Mouse (Mus musculus): Measurements from ENCODE around the gene Rfx7. TPM values are rescaled to one million over a fixed set of nuclear protein-coding genes. Genes with fewer than 3 reads are reported as not detected.

The Rfx7 gene
- polyA plus RNA-seq, 1 experiment = 15.0 TPM

DNA sequence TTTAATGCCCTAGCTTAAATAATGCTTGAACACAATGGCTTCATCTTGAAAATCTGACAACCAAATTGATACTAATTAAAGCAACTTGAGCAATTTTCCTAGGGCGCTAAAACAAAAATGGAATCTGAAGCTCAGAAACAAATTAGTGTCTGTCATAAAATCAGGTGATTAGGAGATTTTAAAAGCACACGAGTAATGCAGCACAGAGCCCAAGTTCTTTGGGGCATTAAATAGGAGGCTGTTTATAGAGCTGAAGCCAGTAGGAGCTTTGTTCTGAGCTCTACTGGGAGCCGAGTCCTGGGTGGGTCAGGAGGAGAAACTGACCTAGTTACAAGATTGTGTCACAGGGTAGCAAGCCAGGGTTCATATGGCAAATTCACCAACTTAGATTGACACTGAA is 34.9 kb upstream of the Rfx7 start:
- WGBS = 86% methylated on average over 3 of the region's 3 CpGs
- no peak overlapping the region for H3K27ac ChIP-seq (ENCODE audit: control insufficient read depth, insufficient read depth, low read depth, low read length, poor library complexity)
- TF ChIP-seq CTCF (IDR thresholded peaks at IDR 0.05; ENCODE audit: control insufficient read depth, insufficient read depth, low read length) (no peak), POLR2A (IDR thresholded peaks at IDR 0.05; ENCODE audit: borderline replicate concordance, control insufficient read depth, low read depth, low read length) (no peak)
- no peak overlapping the region for H3K4me3 ChIP-seq (replicated peaks; ENCODE audit: control insufficient read depth, low read depth, low read length)
- H3K4me1 ChIP-seq (ENCODE audit: control insufficient read depth, insufficient read depth, low read length) = no peaks in the 10 kb centered on the region

- WGBS = 77% methylated on average over 11 of the region's 11 CpGs
- H3K27ac ChIP-seq (ENCODE audit: control insufficient read depth, insufficient read depth, low read depth, low read length, poor library complexity) = no peak overlapping the region
- no peak for TF ChIP-seq CTCF (IDR thresholded peaks at IDR 0.05; ENCODE audit: control insufficient read depth, insufficient read depth, low read length)
- TF ChIP-seq POLR2A (IDR thresholded peaks at IDR 0.05; ENCODE audit: borderline replicate concordance, control insufficient read depth, low read depth, low read length) = no peak
- H3K4me3 ChIP-seq (replicated peaks; ENCODE audit: control insufficient read depth, low read depth, low read length) = no peak overlapping the region
- no peaks in the 10 kb centered on the region for H3K4me1 ChIP-seq (ENCODE audit: control insufficient read depth, insufficient read depth, low read length)
Observed at GRCm38 (mm10) chr9:72512229-72512981, 19.6 kb upstream of the Rfx7 start.

DNA sequence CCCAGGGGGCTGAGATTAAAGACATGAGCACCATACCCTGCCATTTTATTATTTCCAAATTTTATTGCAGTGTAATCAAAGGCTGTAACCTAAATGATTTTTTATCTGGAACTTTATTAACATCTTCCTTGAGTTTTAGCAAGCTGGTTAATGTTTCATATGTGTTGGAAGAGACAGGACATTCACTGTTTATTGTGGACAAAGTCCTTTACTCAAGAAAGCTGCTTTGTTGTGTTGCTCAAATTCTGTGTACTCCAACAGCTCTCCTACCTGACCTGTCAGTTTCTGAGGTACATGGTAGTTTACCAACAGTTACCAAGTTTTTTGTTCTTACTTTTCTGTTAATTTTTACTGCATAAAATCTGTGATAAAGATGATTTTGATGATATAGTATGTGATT is 16.7 kb upstream of the Rfx7 start:
- no peak overlapping the region for H3K4me3 ChIP-seq (replicated peaks; ENCODE audit: control insufficient read depth, low read depth, low read length)
- H3K4me1 ChIP-seq (ENCODE audit: control insufficient read depth, insufficient read depth, low read length) = no peaks in the 10 kb centered on the region
- H3K27ac ChIP-seq (ENCODE audit: control insufficient read depth, insufficient read depth, low read depth, low read length, poor library complexity) = no peak overlapping the region
- TF ChIP-seq CTCF (IDR thresholded peaks at IDR 0.05; ENCODE audit: control insufficient read depth, insufficient read depth, low read length) (no peak), POLR2A (IDR thresholded peaks at IDR 0.05; ENCODE audit: borderline replicate concordance, control insufficient read depth, low read depth, low read length) (no peak)

- H3K4me1 ChIP-seq (ENCODE audit: control insufficient read depth, insufficient read depth, low read length) = no peaks in the 10 kb centered on the region
- no peak for TF ChIP-seq CTCF (IDR thresholded peaks at IDR 0.05; ENCODE audit: control insufficient read depth, insufficient read depth, low read length)
- TF ChIP-seq POLR2A (IDR thresholded peaks at IDR 0.05; ENCODE audit: borderline replicate concordance, control insufficient read depth, low read depth, low read length) = no peak
- H3K27ac ChIP-seq (ENCODE audit: control insufficient read depth, insufficient read depth, low read depth, low read length, poor library complexity) = no peak overlapping the region
- H3K4me3 ChIP-seq (replicated peaks; ENCODE audit: control insufficient read depth, low read depth, low read length) = no peak overlapping the region
Observed at GRCm38 (mm10) chr9:72519246-72519645, 12.8 kb upstream of the Rfx7 start.

GRCm38 (mm10) chr9:72520849-72521248 is 11.2 kb upstream of the Rfx7 start:
- Histone ChIP-seq H3K4me3 (replicated peaks; ENCODE audit: control insufficient read depth, low read depth, low read length) (no peak overlapping the region), H3K27ac (ENCODE audit: control insufficient read depth, insufficient read depth, low read depth, low read length, poor library complexity) (no peak overlapping the region), H3K4me1 (ENCODE audit: control insufficient read depth, insufficient read depth, low read length) (no peaks in the 10 kb centered on the region; the same call in 1 of the 2 replicates)
- TF ChIP-seq POLR2A (IDR thresholded peaks at IDR 0.05; ENCODE audit: borderline replicate concordance, control insufficient read depth, low read depth, low read length) (no peak), CTCF (IDR thresholded peaks at IDR 0.05; ENCODE audit: control insufficient read depth, insufficient read depth, low read length) (no peak)

GRCm38 (mm10) chr9:72526091-72526490 is 5.9 kb upstream of the Rfx7 start:
- Histone ChIP-seq H3K4me1 (ENCODE audit: control insufficient read depth, insufficient read depth, low read length) (peaks cover 1% of the 10 kb centered on the region; the same call in 1 of the 2 replicates), H3K4me3 (replicated peaks; ENCODE audit: control insufficient read depth, low read depth, low read length) (no peak overlapping the region), H3K27ac (ENCODE audit: control insufficient read depth, insufficient read depth, low read depth, low read length, poor library complexity) (no peak overlapping the region)
- WGBS = 41% methylated on average over 1 of the region's 1 CpGs
- TF ChIP-seq CTCF (IDR thresholded peaks at IDR 0.05; ENCODE audit: control insufficient read depth, insufficient read depth, low read length) (no peak), POLR2A (IDR thresholded peaks at IDR 0.05; ENCODE audit: borderline replicate concordance, control insufficient read depth, low read depth, low read length) (no peak)

- Histone ChIP-seq H3K27ac (ENCODE audit: control insufficient read depth, insufficient read depth, low read depth, low read length, poor library complexity) (no peak overlapping the region), H3K4me3 (replicated peaks; ENCODE audit: control insufficient read depth, low read depth, low read length) (no peak overlapping the region), H3K4me1 (ENCODE audit: control insufficient read depth, insufficient read depth, low read length) (peaks cover 1% of the 10 kb centered on the region; the same call in 1 of the 2 replicates)
- under 1% methylated on average over 12 of the region's 12 CpGs for WGBS
- TF ChIP-seq POLR2A (IDR thresholded peaks at IDR 0.05; ENCODE audit: borderline replicate concordance, control insufficient read depth, low read depth, low read length) (no peak), CTCF (IDR thresholded peaks at IDR 0.05; ENCODE audit: control insufficient read depth, insufficient read depth, low read length) (peak; percentile 100)
Observed at GRCm38 (mm10) chr9:72530237-72530636, 1.8 kb upstream of the Rfx7 start.

GRCm38 (mm10) chr9:72530824-72531223 is 1.2 kb upstream of the Rfx7 start:
- no peak for TF ChIP-seq POLR2A (IDR thresholded peaks at IDR 0.05; ENCODE audit: borderline replicate concordance, control insufficient read depth, low read depth, low read length)
- TF ChIP-seq CTCF (IDR thresholded peaks at IDR 0.05; ENCODE audit: control insufficient read depth, insufficient read depth, low read length) = no peak
- Histone ChIP-seq H3K27ac (ENCODE audit: control insufficient read depth, insufficient read depth, low read depth, low read length, poor library complexity) (peak overlapping the region; percentile 94), H3K4me3 (replicated peaks; ENCODE audit: control insufficient read depth, low read depth, low read length) (no peak overlapping the region), H3K4me1 (ENCODE audit: control insufficient read depth, insufficient read depth, low read length) (peaks cover 1% of the 10 kb centered on the region; the same call in 1 of the 2 replicates)
- WGBS = 71% methylated on average over 4 of the region's 4 CpGs
